Mouse (Mus musculus): ENCODE measurements around the gene Emx1. TPM values are rescaled to one million over a fixed set of nuclear protein-coding genes. Genes with fewer than 3 reads are reported as not detected.

Gene Emx1
- total RNA-seq, 2 experiments from 2014 or later = 19.5 to 20.5 TPM

Other genes with a start within 250 kb of the Emx1 start
- 100 to 1,000 TPM; 119 to 122 TPM for gene Exoc6b, start 117.9 kb upstream of the Emx1 start, total RNA-seq (2021)
- 10 to 100 TPM; 45.0 to 51.4 TPM for gene Spr, start 49.7 kb upstream of the Emx1 start, total RNA-seq (2021)
- 100 to 1,000 TPM; 168 to 177 TPM for gene Sfxn5, start 146.0 kb downstream of the Emx1 start, total RNA-seq (2021)
- 10 to 100 TPM; 53.8 to 55.3 TPM for gene Rab11fip5, start 187.2 kb downstream of the Emx1 start, total RNA-seq (2021)
- not detected for gene Noto, start 236.4 kb downstream of the Emx1 start, total RNA-seq (2021)
- 10 to 100 TPM; 38.9 to 40.9 TPM for gene Smyd5, start 244.6 kb downstream of the Emx1 start, total RNA-seq (2021)